In genomic region chr4:59928347-59928746, GRCm38 (mm10) we compare ENCODE assay signal across 8 mouse cellular contexts. TPM values are rescaled to one million over a fixed set of nuclear protein-coding genes. Genes with fewer than 3 reads are reported as not detected.
A peak's percentile ranks its signal among the peaks of the same experiment; 100 is the strongest.
DNase-seq lines count a peak whose midpoint lies in the region; ATAC-seq and TF ChIP-seq lines count a peak whose summit lies in the region.
"Had no signal": no experiment of that assay in that cellular context is flagged by ENCODE, and none has a peak within 500 bp of the region (broad histone marks: within the 10 kb centered on the region; RNA-seq: fewer than 3 reads in every experiment).

No protein-coding gene starts in this region.

- peak; percentile 81 for ATAC-seq in cerebellum, adult (ENCODE audit: insufficient number of reproducible peaks, low FRiP score, low TSS enrichment)
- ATAC-seq in hindbrain, embryonic 16.5 days, result peak; percentile 43; the same call in 1 of the 2 replicates
- peak; percentile 92 for ATAC-seq in megakaryocyte-erythroid progenitor cell, adult 5-6 weeks (replicated peaks; ENCODE audit: low FRiP score, low TSS enrichment, poor library complexity, severe bottlenecking)

- peak; percentile 69 for DNase-seq in Muller cell, postnatal 12 days (ENCODE audit: inconsistent ontology term)
- peak; percentile 58 to 79 for DNase-seq in frontal cortex, adult 2 months (ENCODE audit: extremely low spot score in 1 of 2, low spot score in 1 of 2)
- DNase-seq in layer of hippocampus, postnatal 25 days (ENCODE audit: extremely low spot score in 1 of 2, low spot score in 1 of 2), result peak; percentile 26 to 63
- peak; percentile 76 to 78 for DNase-seq in spleen, adult 2 months (ENCODE audit: low read depth in 1 of 2, low spot score in 2 of 2)

- H3K27me3 ChIP-seq in hindbrain, embryonic 16.5 days (replicated peaks; ENCODE audit: control insufficient read depth, insufficient read depth, low read length), result no peaks in the 10 kb centered on the region
- H3K27me3 ChIP-seq in spleen, adult 2 months (ENCODE audit: control insufficient read depth, insufficient read depth, low read length), result no peaks in the 10 kb centered on the region

- no peak overlapping the region for H3K4me2 ChIP-seq in hindbrain, embryonic 16.5 days (ENCODE audit: low read length)

- H3K9ac ChIP-seq in hindbrain, embryonic 16.5 days (ENCODE audit: low read depth, low read length), result no peak overlapping the region

- H3K36me3 ChIP-seq in hindbrain, embryonic 16.5 days (ENCODE audit: control insufficient read depth, insufficient read depth, low read length), result no peaks in the 10 kb centered on the region
- no peaks in the 10 kb centered on the region for H3K36me3 ChIP-seq in spleen, adult 2 months (ENCODE audit: control insufficient read depth, insufficient read depth, low read length)

- H3K9me3 ChIP-seq in hindbrain, embryonic 16.5 days (ENCODE audit: control insufficient read depth, low read length), result no peaks in the 10 kb centered on the region
- H3K9me3 ChIP-seq: megakaryocyte, embryonic 14.5 days had no signal

- WGBS in hindbrain, embryonic 16.5 days, result 19% methylated on average over 6 of the region's 6 CpGs
- 5% methylated on average over 6 of the region's 6 CpGs for WGBS in spleen, adult 2 months

- peak; percentile 67; the same call in 1 of the 2 replicates for TF ChIP-seq CTCF in spleen, adult 2 months (IDR thresholded peaks at IDR 0.05; ENCODE audit: extremely low read depth, insufficient read depth, insufficient read length, insufficient replicate concordance)

- no peak overlapping the region for H3K4me3 ChIP-seq in hindbrain, embryonic 16.5 days (ENCODE audit: low read length)
- no peak overlapping the region for H3K4me3 ChIP-seq in spleen, adult 2 months (ENCODE audit: extremely low read depth, insufficient read depth, insufficient read length)
- H3K4me3 ChIP-seq: megakaryocyte, embryonic 14.5 days had no signal

- no peak for TF ChIP-seq POLR2A in spleen, adult 2 months (IDR thresholded peaks at IDR 0.05; ENCODE audit: low read depth, low read length)

- no peaks in the 10 kb centered on the region for H3K4me1 ChIP-seq in hindbrain, embryonic 16.5 days (ENCODE audit: control insufficient read depth, insufficient read depth, low read depth, low read length)
- H3K4me1 ChIP-seq in spleen, adult 2 months (ENCODE audit: control insufficient read depth, insufficient read depth, insufficient read length), result peaks cover 8% of the 10 kb centered on the region

- no peak overlapping the region for H3K27ac ChIP-seq in hindbrain, embryonic 16.5 days (ENCODE audit: low read depth, low read length)
- no peak overlapping the region for H3K27ac ChIP-seq in spleen, adult 2 months (ENCODE audit: insufficient read depth, low read length)

RNA-seq across cellular contexts. Expression of gene Slc46a2, which starts 13.5 kb away (rescaled TPM):
- not detected in 2 replicates for polyA plus RNA-seq in frontal cortex, adult 2 months (2012; rRNA removed)
- polyA plus RNA-seq in hindbrain, embryonic 16.5 days (2015; fragmentation: Nextera tagmentation; extraction: Ambion mirVana), result 0.06 TPM in 1 of 2 replicates, not detected in the other
- not detected for total RNA-seq in layer of hippocampus, postnatal 25 days (2021)
- not detected in 2 replicates for total RNA-seq in megakaryocyte-erythroid progenitor cell, adult 5-6 weeks (2014; fragmentation: Nextera tagmentation)
- not detected in 2 replicates for total RNA-seq in megakaryocyte-erythroid progenitor cell, adult 5-6 weeks (2017)
- polyA plus RNA-seq in spleen, adult 2 months (2012; rRNA removed), result not detected in 2 replicates

RNA-seq across cellular contexts. Expression of gene Mup4, which starts 32.2 kb away (rescaled TPM):
- polyA plus RNA-seq in frontal cortex, adult 2 months (2012; rRNA removed), result not detected in 2 replicates
- not detected in 2 replicates for polyA plus RNA-seq in hindbrain, embryonic 16.5 days (2015; fragmentation: Nextera tagmentation; extraction: Ambion mirVana)
- total RNA-seq in layer of hippocampus, postnatal 25 days (2021), result not detected
- total RNA-seq in megakaryocyte-erythroid progenitor cell, adult 5-6 weeks (2014; fragmentation: Nextera tagmentation), result not detected in 2 replicates
- total RNA-seq in megakaryocyte-erythroid progenitor cell, adult 5-6 weeks (2017), result not detected in 2 replicates
- not detected in 2 replicates for polyA plus RNA-seq in spleen, adult 2 months (2012; rRNA removed)

RNA-seq across cellular contexts. Expression of gene Mup6, which starts 35.7 kb away (rescaled TPM):
- polyA plus RNA-seq in frontal cortex, adult 2 months (2012; rRNA removed), result not detected in 2 replicates
- 0.26 TPM in 1 of 2 replicates, not detected in the other for polyA plus RNA-seq in hindbrain, embryonic 16.5 days (2015; fragmentation: Nextera tagmentation; extraction: Ambion mirVana)
- not detected for total RNA-seq in layer of hippocampus, postnatal 25 days (2021)
- not detected in 2 replicates for total RNA-seq in megakaryocyte-erythroid progenitor cell, adult 5-6 weeks (2014; fragmentation: Nextera tagmentation)
- not detected in 2 replicates for total RNA-seq in megakaryocyte-erythroid progenitor cell, adult 5-6 weeks (2017)
- not detected in 2 replicates for polyA plus RNA-seq in spleen, adult 2 months (2012; rRNA removed)
